Mouse (Mus musculus) gastrocnemius, postnatal 36 days (tissue): ENCODE measurements at regions not wholly inside any gene's neighbourhood (a gene's known extent, or its start where the extent isn't known, plus 50 kb on each side); places are given as distances from the start of the nearest gene placed in this dataset.
A peak's percentile ranks its signal among the peaks of the same experiment; 100 is the strongest.

Experiments used
- DNase-seq, 2 experiments: peaks; one replicate each; pipeline ENCODE4 v3.0.0; 2022
- intact Hi-C: fragments of 180-260 bp; cut with DNase I; formaldehyde crosslinking; loops from one replicate; pipeline ENCODE4 v1.15.1; 2025
- microRNA-seq, 2 experiments: library from miRNA; unstranded; fragments of <30 nt; microRNA quantifications; one replicate each; pipeline ENCODE4 v1.2.0; 2021

DNA sequence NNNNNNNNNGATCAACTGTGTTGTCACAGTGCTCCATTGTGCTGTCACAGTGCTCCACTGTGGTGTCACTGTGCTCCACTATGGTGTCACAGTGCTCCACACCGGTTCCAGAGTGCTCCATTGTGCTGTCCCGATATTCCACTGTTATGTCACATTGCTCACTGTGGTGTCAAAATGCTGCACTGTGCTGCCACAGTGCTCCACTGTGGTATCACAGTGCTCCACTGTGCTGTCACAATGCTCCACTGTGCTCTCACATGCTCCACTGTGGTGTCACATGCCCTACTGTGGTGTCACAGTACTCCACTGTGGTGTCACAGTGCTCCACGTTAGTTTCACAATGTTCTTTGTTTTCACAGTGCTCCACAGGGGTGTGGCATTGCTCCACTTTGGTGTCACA is 359.3 kb upstream of the Olfr161 start:
- DNase-seq = peak in 1 of 2 experiments; percentile 15
- intact Hi-C loops = no loop called here

DNA sequence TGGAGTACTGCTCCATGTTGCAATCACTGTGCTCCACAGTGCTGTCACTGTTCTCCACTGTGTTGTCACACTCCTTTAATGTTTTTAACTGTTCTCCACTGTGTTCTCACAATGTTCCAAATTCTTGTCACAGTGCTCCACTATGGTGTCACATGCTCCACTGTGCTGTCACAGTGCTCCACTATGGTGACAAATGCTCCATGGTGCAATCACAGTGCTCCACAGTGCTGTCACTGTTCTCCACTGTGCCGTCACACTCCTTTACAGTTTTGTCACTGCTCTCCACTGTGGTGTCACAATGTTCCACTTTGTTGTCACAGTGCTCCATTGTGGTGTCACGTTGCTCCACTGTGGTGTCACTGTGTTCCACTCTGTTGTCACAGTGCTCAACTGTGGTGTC is 358.2 kb upstream of the Olfr161 start:
- intact Hi-C loops = no loop called here
- DNase-seq = peak in 1 of 2 experiments; percentile 10

DNA sequence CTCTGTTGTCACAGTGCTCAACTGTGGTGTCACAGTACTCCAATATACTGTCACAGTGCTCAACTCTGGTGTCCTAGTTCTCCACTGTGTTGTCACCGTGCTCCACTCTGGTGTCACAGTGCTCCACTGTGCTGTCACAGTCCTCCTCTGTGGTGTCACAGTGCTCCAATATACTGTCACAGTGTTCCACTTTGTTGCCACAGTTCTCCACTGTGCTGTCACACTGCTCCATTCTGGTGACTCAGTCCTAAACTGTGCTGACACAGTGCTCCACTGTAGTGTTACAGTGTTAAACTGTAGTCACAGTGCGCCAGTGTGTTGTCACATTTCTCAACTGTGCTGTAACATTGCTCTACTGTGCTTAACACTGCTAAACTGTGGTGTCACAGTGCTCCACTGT is 356.8 kb upstream of the Olfr161 start:
- DNase-seq = peak in 1 of 2 experiments; percentile 13
- intact Hi-C loops = no loop called here

DNA sequence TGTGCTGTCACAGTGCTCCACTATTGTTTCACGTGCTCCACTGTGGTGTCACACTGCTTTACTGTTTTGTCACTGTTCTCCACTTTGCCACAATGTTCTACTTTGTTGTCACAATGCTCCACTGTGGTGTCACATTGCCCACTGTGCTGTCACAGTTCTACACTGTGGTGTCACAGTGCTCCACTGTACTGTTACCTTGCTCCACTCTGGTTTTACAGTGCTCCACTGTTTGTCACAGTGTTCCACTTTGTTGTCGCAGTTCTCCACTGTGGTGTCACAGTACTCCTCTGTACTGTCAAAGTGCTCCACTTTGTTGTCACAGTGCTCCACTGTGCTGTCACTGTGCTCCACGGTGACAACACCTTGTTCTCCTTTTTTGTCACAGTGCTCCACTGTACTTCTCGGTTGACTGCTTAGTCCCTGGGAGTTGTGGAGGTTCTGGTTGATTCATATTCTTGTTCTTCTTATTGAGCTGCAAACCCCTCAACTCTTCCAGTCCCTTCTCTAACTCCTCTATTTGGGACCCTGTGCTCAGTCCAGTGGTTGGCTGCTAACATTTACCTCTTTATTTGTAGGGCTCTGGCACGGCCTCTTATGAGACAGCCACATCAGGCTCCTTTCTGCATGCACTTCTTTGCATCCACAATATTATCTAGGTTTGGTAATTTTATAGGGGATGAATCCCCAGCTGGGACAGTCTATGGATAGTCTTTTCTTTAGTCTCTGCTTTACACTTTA is 349.7 kb upstream of the Olfr161 start:
- peak in 1 of 2 experiments; percentile 11 for DNase-seq
- intact Hi-C loops = no loop called here

DNA sequence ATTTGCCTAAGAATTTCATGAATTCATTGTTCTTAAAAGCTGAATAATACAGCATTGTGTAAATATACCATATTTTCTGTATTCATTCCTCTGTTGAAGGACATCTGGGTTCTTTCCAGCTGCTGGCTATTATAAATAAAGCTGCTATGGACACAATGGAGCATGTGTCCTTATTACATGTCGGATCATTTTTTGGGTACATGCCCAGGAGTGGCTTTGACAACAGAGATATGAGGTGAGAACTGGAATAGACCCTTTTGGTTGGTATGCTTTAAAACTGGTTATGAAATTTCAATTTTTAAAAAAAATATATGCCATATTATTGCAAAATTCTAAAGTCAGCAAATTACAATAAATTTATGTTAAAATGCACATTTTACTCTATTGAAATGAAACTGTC is 348.9 kb upstream of the Olfr161 start:
- DNase-seq = no peak
- intact Hi-C loops = no loop called here

DNA sequence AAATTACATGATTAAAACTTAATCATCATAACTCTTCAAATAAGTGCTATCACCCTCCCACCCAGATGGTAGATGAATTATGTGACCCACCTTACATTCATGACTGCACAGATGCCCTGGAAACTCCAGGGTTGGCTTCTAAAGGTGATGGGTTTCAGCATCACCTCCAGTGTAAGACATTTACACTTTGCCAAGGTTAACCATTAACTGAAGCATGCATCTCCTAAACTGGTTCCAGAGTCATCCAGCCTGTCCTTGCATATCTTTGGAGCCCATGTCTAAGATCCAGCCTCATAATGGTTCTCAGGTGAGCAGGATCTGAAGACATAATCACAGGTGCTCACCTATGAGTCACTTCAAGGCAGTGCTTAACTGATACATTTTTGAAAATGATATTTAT is 344.4 kb upstream of the Olfr161 start:
- DNase-seq = no peak
- intact Hi-C loops = no loop called here

DNA sequence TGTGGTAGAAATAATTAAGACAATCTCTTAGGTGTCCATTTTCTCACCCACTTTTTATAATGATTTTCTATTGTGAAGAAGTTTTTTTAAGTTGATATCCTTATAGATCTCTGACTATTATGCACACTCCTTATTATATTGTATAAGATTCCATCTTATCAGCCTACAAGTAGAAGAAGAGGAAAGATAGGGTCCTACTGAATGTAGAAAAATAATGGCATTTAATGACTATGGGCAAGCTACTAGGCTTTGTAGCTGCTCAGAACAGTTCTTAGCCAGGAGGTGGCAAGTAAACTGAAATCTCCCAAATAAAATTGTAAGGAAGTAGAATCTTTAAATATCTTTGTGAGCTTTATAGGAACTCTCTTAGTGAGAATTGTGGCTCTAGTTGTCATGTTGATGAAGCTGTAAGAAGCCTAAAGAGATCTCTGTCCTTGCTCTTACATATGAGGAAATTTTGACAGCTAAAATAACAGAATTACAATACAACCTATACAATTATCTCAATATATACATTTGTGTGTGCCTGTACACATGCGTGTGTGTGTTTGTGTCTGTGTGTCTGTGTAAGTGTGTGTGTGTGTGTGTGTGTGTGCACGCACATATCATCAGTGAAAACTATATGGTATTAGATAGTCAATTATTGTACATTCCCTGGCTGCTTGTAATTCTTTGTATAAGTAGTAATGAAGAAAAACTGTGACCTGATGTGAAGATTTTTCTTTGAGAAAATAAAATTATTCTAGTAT is 343.7 kb upstream of the Olfr161 start:
- intact Hi-C loops = no loop called here
- DNase-seq = no peak

DNA sequence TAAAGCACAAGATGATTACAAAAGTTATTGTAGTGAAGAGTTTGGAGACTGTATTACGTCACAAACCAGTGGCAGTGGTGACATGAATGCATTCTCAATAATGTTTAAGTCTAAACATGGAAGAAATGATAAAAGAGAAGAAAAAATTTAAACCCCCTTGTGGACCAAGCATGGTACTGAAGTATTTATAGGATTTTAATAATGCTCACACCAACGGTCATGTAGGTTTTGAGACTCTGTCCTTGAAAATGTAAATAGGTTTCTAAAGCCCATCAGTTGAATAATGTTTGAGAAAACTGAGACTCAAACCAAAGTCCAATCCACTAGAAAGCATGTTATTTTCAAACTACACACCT is 343.1 kb upstream of the Olfr161 start:
- no peak for DNase-seq
- intact Hi-C loops = no loop called here

DNA sequence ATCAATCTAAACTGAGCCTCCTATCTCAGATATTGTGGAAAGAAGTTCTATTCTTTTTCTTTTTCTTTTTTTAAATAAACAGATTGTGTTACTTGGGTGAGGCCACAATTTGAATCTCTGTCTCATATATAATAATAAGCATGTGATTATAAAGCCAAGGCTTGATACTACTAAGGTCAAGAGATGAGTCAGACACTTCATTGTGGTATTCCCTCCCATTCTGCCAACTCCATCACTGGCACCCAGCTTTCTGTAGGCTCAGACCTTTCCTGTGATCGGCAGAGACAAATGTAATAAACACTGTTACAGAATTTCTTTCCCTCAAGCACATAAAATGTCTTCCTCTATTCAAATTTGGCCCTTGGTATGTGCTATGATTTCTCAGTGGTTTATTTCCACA is 337.0 kb upstream of the Olfr161 start:
- intact Hi-C loops = no loop called here
- DNase-seq = no peak

DNA sequence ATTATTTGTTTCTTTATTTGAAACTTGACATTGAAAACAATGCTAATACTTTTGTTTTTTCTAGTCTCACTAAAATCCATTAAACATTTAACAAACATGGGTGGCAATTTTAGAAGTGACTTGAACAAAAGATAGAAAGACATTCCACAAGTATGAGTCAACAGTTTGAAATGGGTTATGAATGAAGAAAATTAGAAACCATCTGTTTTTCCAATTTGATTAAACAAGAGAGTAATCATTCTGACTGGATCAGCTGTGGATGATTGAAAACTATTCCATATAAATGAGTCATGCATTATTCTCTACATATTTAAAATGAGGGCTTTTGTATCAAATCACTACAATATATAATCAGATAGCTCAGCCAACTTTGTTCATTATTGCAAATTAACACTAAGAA is 334.8 kb upstream of the Olfr161 start:
- intact Hi-C loops = no loop called here

DNA sequence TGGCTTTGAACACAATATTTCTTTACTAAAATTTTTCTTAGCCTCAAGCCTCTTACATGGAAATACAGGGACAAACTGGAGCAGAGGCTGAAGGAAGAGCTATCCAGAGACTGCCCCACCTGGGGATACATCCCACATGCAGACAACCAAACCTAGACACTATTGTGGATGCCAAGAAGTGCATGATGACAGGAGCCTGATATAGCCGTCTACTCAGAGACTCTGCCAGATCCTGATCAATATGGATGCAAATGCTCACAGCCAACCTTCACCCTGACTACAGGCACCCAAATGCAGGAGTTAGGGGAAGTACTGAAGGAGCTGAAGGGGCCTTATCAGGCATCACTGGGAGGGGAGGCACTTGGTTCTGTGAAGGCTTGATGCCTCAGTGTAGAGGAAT is 325.5 kb upstream of the Olfr161 start:
- DNase-seq = no peak
- intact Hi-C loops = no loop called here

More for the DNA sequence above, 334.8 kb upstream of the Olfr161 start:
- no peak for DNase-seq

DNA sequence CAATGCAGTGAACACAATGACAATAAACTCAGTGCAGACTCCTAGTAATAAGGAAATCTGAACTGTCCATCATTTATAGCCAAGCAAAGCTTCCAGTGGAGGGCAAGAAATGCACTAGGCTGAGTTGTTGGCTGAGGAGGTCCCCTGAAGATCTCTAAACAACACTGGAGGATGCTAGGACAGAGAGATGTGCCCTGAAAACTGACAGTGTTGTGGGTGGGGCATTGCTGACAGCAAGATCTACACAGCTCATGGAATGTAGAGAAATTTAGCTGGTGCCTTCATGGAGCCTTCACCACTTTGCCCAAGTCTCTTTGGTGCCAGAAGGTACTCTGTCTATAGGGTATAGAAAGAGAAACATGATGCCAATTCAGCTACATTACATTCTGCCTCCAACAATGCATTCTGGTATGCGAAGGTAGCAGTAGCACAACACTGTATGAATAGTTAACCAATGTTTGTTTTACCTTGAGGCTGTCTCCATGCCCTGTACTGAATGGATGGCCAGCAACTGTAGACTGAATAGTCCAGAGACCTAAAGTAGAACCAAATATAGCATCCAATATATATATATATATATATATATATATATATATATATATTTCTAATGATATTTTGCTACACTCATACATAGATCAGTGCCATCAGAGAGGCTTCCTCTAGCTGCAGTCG is 318.9 kb upstream of the Olfr161 start:
- no peak for DNase-seq
- intact Hi-C loops = no loop called here

DNA sequence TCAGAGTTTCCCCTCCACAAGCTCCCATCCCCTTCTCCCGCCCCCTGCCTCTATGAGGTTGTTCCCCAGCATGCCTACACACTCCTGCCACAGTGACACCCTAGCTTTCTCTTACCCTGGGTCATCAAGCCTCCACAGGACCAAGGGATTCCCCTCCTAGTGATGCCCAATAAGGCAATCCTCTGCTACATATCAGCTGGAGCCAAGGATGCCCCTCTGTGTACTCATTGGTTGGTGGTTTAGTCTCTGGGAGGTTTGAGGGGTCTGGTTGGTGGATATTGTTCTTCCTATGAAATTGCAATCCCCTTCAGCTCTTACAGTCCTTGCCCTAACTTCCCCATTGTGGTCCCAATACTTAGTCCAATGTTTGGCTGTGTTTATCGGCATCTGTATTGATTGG is 317.4 kb upstream of the Olfr161 start:
- intact Hi-C loops = no loop called here
- DNase-seq = no peak

Small RNA genes lying in the stretch of these regions (microRNA-seq; reads per million reads assigned to microRNA genes)
- 0 reads per million in 2 experiments for gene Gm23215
